Mouse (Mus musculus): Measurements from ENCODE around the gene Baiap2.

Baiap2 gene

GRCm38 (mm10) chr11:120055953-120056732 is 113.6 kb downstream of the Baiap2 start:
- Histone ChIP-seq H3K36me3 (ENCODE audit: control insufficient read depth, insufficient read depth, low read length, poor library complexity, severe bottlenecking) (no peaks in the 10 kb centered on the region), H3K27me3 (ENCODE audit: control insufficient read depth, insufficient read depth, low read length, poor library complexity, severe bottlenecking) (no peaks in the 10 kb centered on the region)
- DNase-seq (ENCODE audit: low read depth, low spot score) = no peak

Data from splenic B cell, adult 2 months (primary cell).